Mouse (Mus musculus) brain, embryonic 14.5 days (tissue): Measurements from ENCODE around the gene Faap100. TPM values are rescaled to one million over a fixed set of nuclear protein-coding genes. Genes with fewer than 3 reads are reported as not detected.
"Not testable (repeated sequence)": the region's sequence is repeated elsewhere in the genome, so short reads cannot be mapped to it uniquely, and the experiment has no call there.

ENCODE experiments used
- DNase-seq: peaks from one replicate; pipeline ENCODE4 v3.0.0-alpha.2; 2011; ENCODE audit warnings: low read depth
- CTCF ChIP-seq: fragments of 200-500 bp; IDR thresholded peaks from 2 replicates; pipeline ENCODE4 v1.5.1; 2012; ENCODE audit warnings: inconsistent platforms, mild to moderate bottlenecking, moderate library complexity, borderline replicate concordance; ENCODE audit not compliant: insufficient read depth, insufficient read length; ENCODE audit errors: extremely low read depth
- POLR2A ChIP-seq: fragments of 200-500 bp; IDR thresholded peaks from 2 replicates; pipeline ENCODE4 v1.6.1; 2012; ENCODE audit warnings: mild to moderate bottlenecking, inconsistent platforms, borderline replicate concordance; ENCODE audit not compliant: poor library complexity, insufficient read depth, insufficient read length, severe bottlenecking; ENCODE audit errors: extremely low read depth
- polyA plus RNA-seq: library from polyadenylated mRNA; depleted of rRNA; stranded (reverse); fragments of >200 nt; gene quantifications from 2 replicates; pipeline ENCODE4 v1.2.3, GENCODE M21; 2012

Faap100 gene
- polyA plus RNA-seq, 1 experiment: 122 TPM

- no peak for TF ChIP-seq POLR2A
- TF ChIP-seq CTCF: no peak
- no peak for DNase-seq
These were observed 23.1 kb downstream of the Faap100 start for GRCm38 (mm10) chr11:120355277-120356039.

- no peak for DNase-seq
- TF ChIP-seq POLR2A (no peak), CTCF (no peak)
These were observed 24.0 kb downstream of the Faap100 start for GRCm38 (mm10) chr11:120354304-120355276.

GRCm38 (mm10) chr11:120353500-120354303 is 24.9 kb downstream of the Faap100 start:
- DNase-seq: no peak

GRCm38 (mm10) chr11:120352571-120353290 is 25.8 kb downstream of the Faap100 start:
- TF ChIP-seq POLR2A: no peak
- TF ChIP-seq CTCF: no peak
- DNase-seq: peak; percentile 83

More at GRCm38 (mm10) chr11:120353500-120354303, 24.9 kb downstream of the Faap100 start:
- no peak for TF ChIP-seq POLR2A
- peak; percentile 52 for TF ChIP-seq CTCF

GRCm38 (mm10) chr11:120352093-120352350 is 26.5 kb downstream of the Faap100 start:
- not testable (repeated sequence) for DNase-seq

- no peak for DNase-seq
- TF ChIP-seq CTCF (no peak), POLR2A (no peak)
These were observed 27.1 kb downstream of the Faap100 start for GRCm38 (mm10) chr11:120351250-120352092.

GRCm38 (mm10) chr11:120350711-120351110 is 27.9 kb downstream of the Faap100 start:
- no peak for DNase-seq
- TF ChIP-seq POLR2A: no peak
- TF ChIP-seq CTCF: no peak

- TF ChIP-seq POLR2A (peak; percentile 45), CTCF (no peak)
These were observed 28.4 kb downstream of the Faap100 start for GRCm38 (mm10) chr11:120349986-120350702.

GRCm38 (mm10) chr11:120349371-120349985 is 29.1 kb downstream of the Faap100 start:
- DNase-seq: peak; percentile 70
- no peak for TF ChIP-seq CTCF
- no peak for TF ChIP-seq POLR2A

More at GRCm38 (mm10) chr11:120349986-120350702, 28.4 kb downstream of the Faap100 start:
- DNase-seq: peak; percentile 96
